Mouse (Mus musculus) retina, embryonic 14.5 days (tissue): ENCODE data around the gene Mst1r.
A peak's percentile ranks its signal among the peaks of the same experiment; 100 is the strongest.

Experiments used
- DNase-seq: peaks from one replicate; pipeline ENCODE4 v3.0.0-alpha.2; 2015; ENCODE audit warnings: low spot score

The Mst1r gene

GRCm38 (mm10) chr9:107955613-107956289 lies 49.1 kb downstream of the Mst1r start:
- DNase-seq = no peak

- DNase-seq = no peak
These were observed 50.5 kb downstream of the Mst1r start for GRCm38 (mm10) chr9:107957141-107957540.

GRCm38 (mm10) chr9:107959896-107960295 lies 53.2 kb downstream of the Mst1r start:
- DNase-seq = no peak

GRCm38 (mm10) chr9:107960928-107961327 lies 54.3 kb downstream of the Mst1r start:
- DNase-seq = no peak

- DNase-seq = no peak
These were observed 54.7 kb downstream of the Mst1r start for GRCm38 (mm10) chr9:107961351-107961762.

- no peak for DNase-seq
These were observed 55.2 kb downstream of the Mst1r start for GRCm38 (mm10) chr9:107961881-107962280.

GRCm38 (mm10) chr9:107962916-107963315 lies 56.2 kb downstream of the Mst1r start:
- DNase-seq = no peak

- peak; percentile 93 for DNase-seq
These were observed 57.0 kb downstream of the Mst1r start for GRCm38 (mm10) chr9:107963700-107964099.

GRCm38 (mm10) chr9:107964681-107965080 lies 58.0 kb downstream of the Mst1r start:
- no peak for DNase-seq

GRCm38 (mm10) chr9:107966676-107967075 lies 60.0 kb downstream of the Mst1r start:
- no peak for DNase-seq

GRCm38 (mm10) chr9:107967437-107967836 lies 60.8 kb downstream of the Mst1r start:
- DNase-seq = no peak

- no peak for DNase-seq
These were observed 61.9 kb downstream of the Mst1r start for GRCm38 (mm10) chr9:107968531-107968930.
